Mouse (Mus musculus): ENCODE results near the gene 4930518I15Rik. TPM values are rescaled to one million over a fixed set of nuclear protein-coding genes. Genes with fewer than 3 reads are reported as not detected.
"Not testable (repeated sequence)": the region's sequence is repeated elsewhere in the genome, so short reads cannot be mapped to it uniquely, and the experiment has no call there.

Gene 4930518I15Rik
- total RNA-seq, 1 experiment from 2014 or later = 6.9 TPM

DNA sequence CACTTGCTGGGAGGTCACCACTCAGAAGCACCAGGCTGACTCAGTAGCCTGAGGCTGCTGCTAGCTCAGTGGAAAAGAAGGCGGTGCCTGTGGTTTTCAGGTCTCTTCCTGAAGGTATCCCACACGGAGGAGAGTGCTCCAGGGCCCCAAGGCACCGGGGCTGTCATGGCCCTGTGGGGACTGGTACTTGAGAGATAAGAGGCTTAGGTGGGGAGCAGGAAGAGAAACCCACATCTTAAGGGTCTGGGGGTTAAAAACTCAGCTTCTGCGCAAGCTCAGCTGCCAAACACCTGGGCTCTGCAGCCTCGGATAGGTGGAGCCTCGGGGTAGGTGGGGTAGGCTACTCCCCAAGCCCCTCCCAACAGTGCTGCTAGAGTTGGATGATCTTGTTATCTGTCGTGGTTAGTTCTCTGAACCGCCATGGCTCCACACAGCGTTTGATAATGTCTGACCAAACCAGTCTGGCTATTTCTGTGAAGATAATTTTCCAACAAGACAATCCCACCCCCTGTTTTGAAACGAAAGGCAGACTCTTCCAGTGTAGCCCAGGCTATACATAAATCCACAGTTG, 24.8 kb upstream of the 4930518I15Rik start:
- no peak for ATAC-seq (ENCODE audit: extremely low read depth, insufficient number of reproducible peaks, low FRiP score, poor library complexity, severe bottlenecking)

DNA sequence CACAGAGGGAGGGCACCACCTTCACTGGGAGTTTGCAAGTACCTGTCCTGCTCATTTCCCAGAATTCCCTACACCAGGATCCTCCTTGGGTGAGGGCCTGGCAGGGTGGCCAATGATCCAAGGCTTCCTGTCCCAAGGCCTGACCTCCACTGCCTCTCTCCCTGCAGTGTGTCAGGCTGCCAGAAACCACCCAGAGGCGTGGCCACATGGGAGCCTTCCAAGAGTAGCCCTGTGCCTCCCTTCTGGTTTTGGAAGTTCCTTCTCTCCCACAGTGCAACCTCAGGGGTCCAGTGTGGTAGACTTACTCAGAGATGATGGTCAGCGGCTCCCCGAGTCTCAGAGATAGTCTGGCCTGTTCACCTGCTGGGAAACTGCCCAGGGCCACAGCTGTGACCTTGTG, 21.8 kb upstream of the 4930518I15Rik start:
- ATAC-seq (ENCODE audit: extremely low read depth, insufficient number of reproducible peaks, low FRiP score, poor library complexity, severe bottlenecking) = no peak

DNA sequence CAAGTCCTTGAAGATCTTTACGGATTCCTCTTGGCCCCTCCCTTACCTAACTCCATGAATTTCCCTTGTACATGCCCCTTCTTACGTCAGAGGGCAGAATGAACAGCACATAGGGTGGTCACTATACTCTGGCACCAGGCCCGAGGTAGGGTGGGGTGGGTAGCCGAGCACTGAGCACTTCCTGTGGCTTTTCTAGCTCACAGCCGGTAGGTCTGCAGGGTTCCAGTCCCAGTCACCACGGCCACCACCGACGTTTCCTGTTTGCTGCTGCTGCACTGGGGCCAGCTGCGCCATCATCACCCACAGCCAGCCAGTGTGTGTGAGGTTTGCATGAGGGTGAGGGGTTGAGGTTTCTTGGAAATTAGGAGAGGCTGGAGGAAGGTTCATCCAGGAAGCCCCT, 20.0 kb upstream of the 4930518I15Rik start:
- peak; percentile 43; the same call in 1 of the 2 replicates for ATAC-seq (ENCODE audit: extremely low read depth, insufficient number of reproducible peaks, low FRiP score, poor library complexity, severe bottlenecking)

DNA sequence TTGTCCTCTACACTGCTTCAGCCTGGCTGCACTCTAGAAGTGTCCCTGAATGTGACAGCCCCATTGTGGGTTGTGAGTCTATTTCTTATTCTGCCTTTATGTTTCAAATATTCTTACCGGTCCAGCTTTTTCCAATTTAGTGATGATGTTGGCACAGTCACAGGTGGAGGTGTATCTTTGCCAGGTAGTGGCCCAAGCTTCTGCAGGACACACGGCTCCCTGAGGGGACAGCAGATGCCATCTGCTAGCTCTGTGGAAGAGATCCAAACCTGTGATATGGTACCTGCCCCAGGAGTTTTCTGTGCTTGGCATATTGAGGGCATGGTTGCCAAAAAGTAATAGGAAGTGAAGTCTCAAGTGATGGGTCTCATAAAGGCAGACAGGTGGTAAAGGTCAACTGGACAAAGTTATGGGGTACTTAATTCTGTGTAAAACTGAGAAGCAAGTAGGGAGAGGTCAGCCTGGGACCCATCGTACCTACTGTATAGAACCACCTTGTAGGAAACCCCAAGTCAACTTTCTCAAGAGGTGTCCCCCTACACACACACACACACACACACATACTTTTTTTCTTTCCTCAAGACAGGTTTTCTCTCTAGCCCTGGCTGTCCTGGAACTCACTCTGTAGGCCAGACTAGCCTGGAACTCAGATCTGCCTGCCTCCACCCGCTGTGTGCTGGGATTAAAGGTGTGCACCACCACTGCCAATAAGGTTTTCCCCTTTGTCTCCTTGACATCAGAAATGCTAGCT, 17.2 kb upstream of the 4930518I15Rik start:
- no peak for ATAC-seq (ENCODE audit: extremely low read depth, insufficient number of reproducible peaks, low FRiP score, poor library complexity, severe bottlenecking)

GRCm38 (mm10) chr2:156874047-156874759, 16.5 kb upstream of the 4930518I15Rik start:
- no peak for ATAC-seq (ENCODE audit: extremely low read depth, insufficient number of reproducible peaks, low FRiP score, poor library complexity, severe bottlenecking)

GRCm38 (mm10) chr2:156873629-156874028, 15.9 kb upstream of the 4930518I15Rik start:
- ATAC-seq (ENCODE audit: extremely low read depth, insufficient number of reproducible peaks, low FRiP score, poor library complexity, severe bottlenecking) = peak; percentile 60

- no peak for ATAC-seq (ENCODE audit: extremely low read depth, insufficient number of reproducible peaks, low FRiP score, poor library complexity, severe bottlenecking)
Measured at GRCm38 (mm10) chr2:156870519-156870918, 12.8 kb upstream of the 4930518I15Rik start.

DNA sequence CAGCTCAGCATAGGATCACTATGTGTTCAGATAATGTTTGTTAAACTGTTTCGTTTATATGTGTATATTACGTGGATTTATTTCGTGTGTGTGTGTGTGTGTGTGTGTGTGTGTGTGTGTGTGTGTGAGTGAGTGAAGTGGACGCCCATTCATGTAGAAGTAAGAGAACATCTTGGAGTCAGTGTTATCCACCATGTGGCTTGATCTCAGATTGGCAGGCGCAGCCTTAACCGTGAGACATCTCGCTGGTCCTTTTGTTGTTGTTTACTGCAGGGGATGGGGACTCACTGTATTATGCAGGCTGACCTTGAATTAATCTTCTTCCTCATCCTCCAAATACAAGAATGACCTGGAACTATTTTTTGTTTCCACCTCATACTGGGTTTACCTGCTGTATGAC, 11.8 kb upstream of the 4930518I15Rik start:
- no peak for ATAC-seq (ENCODE audit: extremely low read depth, insufficient number of reproducible peaks, low FRiP score, poor library complexity, severe bottlenecking)

- ATAC-seq (ENCODE audit: extremely low read depth, insufficient number of reproducible peaks, low FRiP score, poor library complexity, severe bottlenecking) = no peak
Measured at GRCm38 (mm10) chr2:156868994-156869393, 11.2 kb upstream of the 4930518I15Rik start.

GRCm38 (mm10) chr2:156864481-156864880, 6.7 kb upstream of the 4930518I15Rik start:
- ATAC-seq (ENCODE audit: extremely low read depth, insufficient number of reproducible peaks, low FRiP score, poor library complexity, severe bottlenecking) = no peak

GRCm38 (mm10) chr2:156863487-156864160, 5.9 kb upstream of the 4930518I15Rik start:
- ATAC-seq (ENCODE audit: extremely low read depth, insufficient number of reproducible peaks, low FRiP score, poor library complexity, severe bottlenecking) = peak; percentile 80

GRCm38 (mm10) chr2:156862772-156863486, 5.2 kb upstream of the 4930518I15Rik start, which contains the start of gene Rab5if:
Rab5if (plus strand) TSS chr2:156863128.
- ATAC-seq (ENCODE audit: extremely low read depth, insufficient number of reproducible peaks, low FRiP score, poor library complexity, severe bottlenecking) = peak; percentile 89

- no peak for ATAC-seq (ENCODE audit: extremely low read depth, insufficient number of reproducible peaks, low FRiP score, poor library complexity, severe bottlenecking)
Measured at GRCm38 (mm10) chr2:156862041-156862717, 4.4 kb upstream of the 4930518I15Rik start.

- no peak for ATAC-seq (ENCODE audit: extremely low read depth, insufficient number of reproducible peaks, low FRiP score, poor library complexity, severe bottlenecking)
Measured at GRCm38 (mm10) chr2:156858671-156859070, 925 bp upstream of the 4930518I15Rik start.

DNA sequence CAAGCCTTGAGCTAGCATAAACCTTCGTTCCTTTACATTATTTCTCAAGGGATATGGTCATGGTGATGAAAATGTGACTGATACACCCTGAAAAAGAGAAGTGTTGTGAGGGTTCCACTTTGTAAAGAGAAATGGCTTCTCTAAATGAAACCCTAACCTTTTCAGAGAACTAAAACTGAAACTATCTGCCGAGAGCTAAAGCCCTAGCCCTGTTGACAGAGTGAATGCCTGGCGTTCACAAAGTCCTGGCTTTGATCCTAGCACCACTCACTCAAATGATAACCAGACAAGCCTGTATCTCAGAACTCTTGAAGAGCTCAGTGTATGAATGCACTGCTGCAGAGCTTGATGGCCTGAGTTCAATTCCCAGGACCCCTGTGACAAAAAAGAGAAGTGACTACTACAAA, 358 bp downstream of the 4930518I15Rik start:
- ATAC-seq (ENCODE audit: extremely low read depth, insufficient number of reproducible peaks, low FRiP score, poor library complexity, severe bottlenecking) = peak; percentile 11; the same call in 1 of the 2 replicates

GRCm38 (mm10) chr2:156856311-156856710, 1.4 kb downstream of the 4930518I15Rik start:
- ATAC-seq (ENCODE audit: extremely low read depth, insufficient number of reproducible peaks, low FRiP score, poor library complexity, severe bottlenecking) = no peak

GRCm38 (mm10) chr2:156853999-156854771, 3.6 kb downstream of the 4930518I15Rik start:
- not testable (repeated sequence) for ATAC-seq (ENCODE audit: extremely low read depth, insufficient number of reproducible peaks, low FRiP score, poor library complexity, severe bottlenecking)
